Mouse (Mus musculus) heart, embryonic 16.5 days (tissue): ENCODE measurements at regions not wholly inside any gene's neighbourhood (a gene's known extent, or its start where the extent isn't known, plus 50 kb on each side); places are given as distances from the start of the nearest gene placed in this dataset.

Source experiments
- ATAC-seq: fragments of 200-750 bp; cut with Nextera tagmentation; replicated peaks from 2 replicates; pipeline ENCODE4 v1.8.0; 2017; ENCODE audit warnings: moderate number of reproducible peaks; ENCODE audit not compliant: insufficient read depth, low FRiP score; ENCODE audit errors: extremely low read depth
- H3K27ac ChIP-seq: fragments of 300-500 bp; sonication (generic); 2 replicates; pipeline ENCODE4 v1.5.1; 2014; ENCODE audit warnings: mild to moderate bottlenecking, low read length, control low read depth, moderate library complexity
- H3K27me3 ChIP-seq: fragments of 300-500 bp; sonication (generic); 2 replicates; pipeline ENCODE4 v1.6.1; 2014; ENCODE audit warnings: low read length, mixed read lengths; ENCODE audit not compliant: control insufficient read depth, insufficient read depth
- H3K36me3 ChIP-seq: fragments of 300-500 bp; sonication (generic); 2 replicates; pipeline ENCODE4 v1.6.1; 2014; ENCODE audit not compliant: control insufficient read depth, insufficient read depth
- H3K4me1 ChIP-seq: fragments of 300-500 bp; sonication (generic); 2 replicates; pipeline ENCODE4 v1.6.1; 2014; ENCODE audit warnings: low read length, mixed read lengths; ENCODE audit not compliant: control insufficient read depth, insufficient read depth
- H3K4me2 ChIP-seq: fragments of 300-500 bp; sonication (generic); 2 replicates; pipeline ENCODE4 v1.6.1; 2014; ENCODE audit warnings: low read depth, mild to moderate bottlenecking, control low read depth, low read length
- H3K4me3 ChIP-seq: fragments of 300-500 bp; sonication (generic); 2 replicates; pipeline ENCODE4 v1.5.1; 2014; ENCODE audit warnings: mild to moderate bottlenecking, control low read depth, low read length
- H3K9ac ChIP-seq: fragments of 300-500 bp; sonication (generic); 2 replicates; pipeline ENCODE4 v1.6.1; 2014; ENCODE audit warnings: low read length, control low read depth
- H3K9me3 ChIP-seq: fragments of 300-500 bp; sonication (generic); replicated peaks from 2 replicates; pipeline ENCODE4 v1.6.1; 2016; ENCODE audit warnings: low read length; ENCODE audit not compliant: control insufficient read depth
- WGBS: fragments of 180-500 bp; shearing (Covaris S2); extraction: QIAGEN DNeasy Blood & Tissue Kit; methylation state at CpG from one replicate; pipeline ENCODE4 v1.1.7; 2014; 5-methylcytosine and 5-hydroxymethylcytosine counted together

- Histone ChIP-seq H3K4me3 (no peak overlapping the region), H3K4me2 (no peak overlapping the region), H3K36me3 (no peaks in the 10 kb centered on the region), H3K4me1 (no peaks in the 10 kb centered on the region), H3K9me3 (no peaks in the 10 kb centered on the region), H3K27ac (no peak overlapping the region), H3K9ac (no peak overlapping the region), H3K27me3 (peaks cover 8% of the 10 kb centered on the region)
- 79% methylated on average over 10 of the region's 10 CpGs for WGBS
- no peak for ATAC-seq
Observed at GRCm38 (mm10) chr6:84409863-84410513, 183.7 kb downstream of the Cyp26b1 start.

DNA sequence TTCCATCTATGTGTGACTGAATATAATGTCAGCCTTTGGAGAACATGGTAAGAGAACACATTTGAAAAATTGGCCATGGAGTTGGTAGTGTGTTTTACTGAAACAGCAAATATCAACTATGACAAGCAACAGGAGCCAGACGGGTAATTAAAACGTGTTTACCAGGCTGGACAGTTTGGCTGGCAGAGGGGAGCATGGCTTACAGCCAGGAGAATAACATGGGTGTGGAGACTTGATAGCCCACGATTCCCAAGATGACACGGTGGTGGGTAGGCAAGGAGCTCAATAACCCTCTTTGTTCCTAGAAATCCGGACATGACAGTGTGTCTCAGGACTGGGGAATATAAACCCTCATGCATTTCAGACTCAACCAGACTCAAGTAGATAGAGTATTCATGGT, 185.2 kb downstream of the Cyp26b1 start:
- no peaks in the 10 kb centered on the region for H3K4me1 ChIP-seq
- no peak overlapping the region for H3K4me2 ChIP-seq
- H3K36me3 ChIP-seq = no peaks in the 10 kb centered on the region
- H3K27me3 ChIP-seq = peaks cover 8% of the 10 kb centered on the region
- H3K9ac ChIP-seq = no peak overlapping the region
- no peak overlapping the region for H3K27ac ChIP-seq
- no peak for ATAC-seq
- 75% methylated on average over 5 of the region's 5 CpGs for WGBS
- H3K9me3 ChIP-seq = no peaks in the 10 kb centered on the region
- H3K4me3 ChIP-seq = no peak overlapping the region

- WGBS = 5% methylated on average over 6 of the region's 6 CpGs
- Histone ChIP-seq H3K4me1 (no peaks in the 10 kb centered on the region), H3K4me3 (no peak overlapping the region), H3K9ac (no peak overlapping the region), H3K4me2 (no peak overlapping the region), H3K27ac (no peak overlapping the region), H3K27me3 (peaks cover 8% of the 10 kb centered on the region), H3K36me3 (no peaks in the 10 kb centered on the region), H3K9me3 (no peaks in the 10 kb centered on the region)
- ATAC-seq = no peak
Observed at GRCm38 (mm10) chr6:84407773-84408172, 185.9 kb downstream of the Cyp26b1 start.

GRCm38 (mm10) chr6:84404695-84405094, 189.0 kb downstream of the Cyp26b1 start:
- Histone ChIP-seq H3K9ac (no peak overlapping the region), H3K36me3 (no peaks in the 10 kb centered on the region), H3K4me1 (no peaks in the 10 kb centered on the region), H3K27ac (no peak overlapping the region), H3K9me3 (no peaks in the 10 kb centered on the region), H3K27me3 (peaks cover 8% of the 10 kb centered on the region), H3K4me3 (no peak overlapping the region), H3K4me2 (no peak overlapping the region)
- ATAC-seq = no peak
- WGBS = 58% methylated on average over 4 of the region's 4 CpGs

DNA sequence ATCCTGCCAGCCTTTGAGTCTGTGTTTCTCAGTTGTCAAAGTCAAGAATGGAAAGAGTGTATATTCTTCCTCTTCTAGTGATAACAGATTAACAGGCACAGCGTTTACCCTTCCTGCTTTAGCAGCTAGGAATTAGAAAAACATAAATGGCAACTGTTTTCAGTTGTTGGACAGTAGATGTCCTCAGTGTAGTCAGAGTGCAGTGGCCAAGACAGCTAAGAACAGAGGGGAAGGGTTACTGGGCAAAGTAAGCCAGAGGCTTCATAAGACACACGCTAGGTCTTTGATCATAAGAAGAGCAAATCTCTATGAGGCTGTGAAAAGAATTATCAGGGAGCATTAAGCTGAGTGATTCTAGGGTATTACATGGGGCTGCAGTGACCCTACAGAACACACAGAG, 191.3 kb downstream of the Cyp26b1 start:
- Histone ChIP-seq H3K9me3 (no peaks in the 10 kb centered on the region), H3K4me1 (no peaks in the 10 kb centered on the region), H3K4me2 (no peak overlapping the region), H3K36me3 (no peaks in the 10 kb centered on the region), H3K9ac (no peak overlapping the region), H3K27me3 (peaks cover 8% of the 10 kb centered on the region), H3K27ac (no peak overlapping the region), H3K4me3 (no peak overlapping the region)
- ATAC-seq = no peak
- 46% methylated on average over 2 of the region's 2 CpGs for WGBS

DNA sequence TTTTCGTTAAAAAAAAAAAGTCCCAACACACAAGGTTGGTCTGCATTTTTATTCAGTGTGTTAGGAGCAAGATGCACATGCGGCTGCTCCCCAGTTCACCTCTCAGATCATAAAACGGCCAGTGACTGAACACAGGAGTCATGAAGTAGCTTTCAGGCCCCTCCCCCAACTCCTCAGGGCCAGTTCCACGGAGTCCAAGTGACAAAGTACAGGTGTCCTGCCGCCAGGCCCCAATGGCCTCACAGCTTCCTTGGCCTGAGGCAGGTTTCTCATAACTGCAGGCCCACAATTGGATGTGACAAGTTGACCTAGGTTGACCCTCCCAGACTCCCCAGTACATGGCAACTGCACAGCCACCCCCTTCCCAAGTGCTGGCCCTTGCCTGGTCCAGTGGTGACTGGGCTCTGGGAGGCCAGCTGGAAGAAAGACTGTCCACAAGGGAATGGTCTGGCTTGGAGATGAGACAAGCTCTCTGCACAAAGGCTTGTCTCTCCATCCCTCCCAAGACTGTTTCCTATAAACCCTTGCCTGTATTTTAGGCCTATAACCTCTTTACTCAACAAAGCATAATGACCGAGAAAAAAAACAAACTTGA, 199.1 kb downstream of the Cyp26b1 start:
- no peak overlapping the region for H3K9ac ChIP-seq
- H3K4me3 ChIP-seq = no peak overlapping the region
- no peak for ATAC-seq
- WGBS = 66% methylated on average over 6 of the region's 6 CpGs
- no peak overlapping the region for H3K27ac ChIP-seq
- H3K4me1 ChIP-seq = peaks cover 3% of the 10 kb centered on the region; the same call in 1 of the 2 replicates
- no peaks in the 10 kb centered on the region; the same call in 1 of the 2 replicates for H3K27me3 ChIP-seq
- no peak overlapping the region for H3K4me2 ChIP-seq
- no peaks in the 10 kb centered on the region for H3K9me3 ChIP-seq
- H3K36me3 ChIP-seq = no peaks in the 10 kb centered on the region

- peaks cover 3% of the 10 kb centered on the region; the same call in 1 of the 2 replicates for H3K4me1 ChIP-seq
- ATAC-seq = no peak; the same call in 1 of the 2 replicates
- no peak overlapping the region for H3K9ac ChIP-seq
- H3K27ac ChIP-seq = no peak overlapping the region
- no peaks in the 10 kb centered on the region for H3K9me3 ChIP-seq
- H3K27me3 ChIP-seq = no peaks in the 10 kb centered on the region; the same call in 1 of the 2 replicates
- no peak overlapping the region for H3K4me2 ChIP-seq
- H3K36me3 ChIP-seq = no peaks in the 10 kb centered on the region
- 35% methylated on average over 9 of the region's 9 CpGs for WGBS
- H3K4me3 ChIP-seq = no peak overlapping the region
Observed at GRCm38 (mm10) chr6:84393519-84394231, 200.0 kb downstream of the Cyp26b1 start.

DNA sequence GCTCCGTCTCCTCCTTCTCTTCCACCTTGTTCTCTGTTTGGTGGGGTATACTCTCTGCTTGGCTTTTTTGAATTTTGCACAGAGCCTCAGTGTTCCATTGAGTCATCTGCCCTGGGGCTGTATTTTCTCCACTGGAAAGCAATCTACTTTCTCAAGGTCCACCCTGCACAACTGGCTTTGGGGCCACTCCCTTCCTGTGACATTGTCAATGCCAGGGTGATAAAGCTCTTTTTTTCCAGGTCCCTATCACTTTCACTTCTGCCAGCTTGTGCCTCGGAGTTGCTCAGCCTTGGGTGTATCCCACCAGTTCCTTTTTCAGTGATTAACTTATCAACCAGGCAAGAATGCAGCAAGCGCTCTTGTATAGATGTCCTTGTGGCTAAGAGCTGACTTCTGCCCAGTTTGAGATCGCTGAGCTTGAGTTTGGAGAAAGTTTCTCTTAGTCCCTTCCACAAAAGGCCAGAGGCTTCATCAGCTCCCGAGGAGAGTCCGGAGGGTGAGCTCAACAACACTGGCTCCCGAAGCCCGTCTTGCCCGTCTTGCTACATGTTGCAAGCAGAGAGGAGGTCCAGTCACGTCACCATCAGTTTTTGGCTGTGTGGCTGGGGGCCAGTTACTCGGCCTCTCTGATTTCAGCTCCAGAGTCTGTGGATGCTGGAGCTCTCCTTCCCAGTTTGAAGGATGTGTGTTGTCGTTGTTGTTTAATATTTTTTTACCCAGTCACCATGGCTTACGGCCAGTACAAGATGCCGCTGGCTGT, 200.8 kb downstream of the Cyp26b1 start:
- no peak overlapping the region for H3K27ac ChIP-seq
- H3K9ac ChIP-seq = no peak overlapping the region
- H3K4me2 ChIP-seq = no peak overlapping the region
- no peak overlapping the region for H3K4me3 ChIP-seq
- WGBS = 71% methylated on average over 14 of the region's 14 CpGs
- H3K9me3 ChIP-seq = no peaks in the 10 kb centered on the region
- no peaks in the 10 kb centered on the region; the same call in 1 of the 2 replicates for H3K27me3 ChIP-seq
- no peaks in the 10 kb centered on the region for H3K36me3 ChIP-seq
- ATAC-seq = no peak
- H3K4me1 ChIP-seq = peaks cover 3% of the 10 kb centered on the region; the same call in 1 of the 2 replicates
